Mouse (Mus musculus) right cerebral cortex, postnatal 14 days (tissue): ENCODE data around the gene Cops7a.
A peak's percentile ranks its signal among the peaks of the same experiment; 100 is the strongest.

Experiments
- DNase-seq: peaks from one replicate; pipeline ENCODE4 v3.0.0; 2022

The Cops7a gene

GRCm38 (mm10) chr6:124955212-124955611, 10.1 kb downstream of the Cops7a start:
- DNase-seq = no peak

- no peak for DNase-seq
Measured at GRCm38 (mm10) chr6:124953991-124954715, 11.2 kb downstream of the Cops7a start.

- no peak for DNase-seq
Measured at GRCm38 (mm10) chr6:124943526-124943925, 21.8 kb downstream of the Cops7a start.

GRCm38 (mm10) chr6:124941679-124942078, 23.7 kb downstream of the Cops7a start:
- no peak for DNase-seq

- DNase-seq = no peak
Measured at GRCm38 (mm10) chr6:124938554-124938953, 26.8 kb downstream of the Cops7a start.

- DNase-seq = no peak
Measured at GRCm38 (mm10) chr6:124937493-124937892, 27.8 kb downstream of the Cops7a start.

- DNase-seq = no peak
Measured at GRCm38 (mm10) chr6:124936681-124937080, 28.7 kb downstream of the Cops7a start.

GRCm38 (mm10) chr6:124934670-124935069, 30.7 kb downstream of the Cops7a start:
- no peak for DNase-seq

GRCm38 (mm10) chr6:124933127-124933526, 32.2 kb downstream of the Cops7a start:
- no peak for DNase-seq

- no peak for DNase-seq
Measured at GRCm38 (mm10) chr6:124932314-124932695, 33.0 kb downstream of the Cops7a start.

GRCm38 (mm10) chr6:124931525-124932313, 33.6 kb downstream of the Cops7a start:
- DNase-seq = peak; percentile 65

GRCm38 (mm10) chr6:124930754-124931524, 34.4 kb downstream of the Cops7a start, which contains the start of gene Mlf2:
Gene Mlf2 (plus strand): TSS chr6:124931386.
- peak; percentile 99 for DNase-seq

GRCm38 (mm10) chr6:124930231-124930630, 35.1 kb downstream of the Cops7a start:
- DNase-seq = no peak

- no peak for DNase-seq
Measured at GRCm38 (mm10) chr6:124925941-124926340, 39.4 kb downstream of the Cops7a start.

GRCm38 (mm10) chr6:124925173-124925793, 40.1 kb downstream of the Cops7a start:
- no peak for DNase-seq

GRCm38 (mm10) chr6:124921539-124921938, 43.8 kb downstream of the Cops7a start:
- no peak for DNase-seq

GRCm38 (mm10) chr6:124920318-124921085, 44.8 kb downstream of the Cops7a start:
- no peak for DNase-seq

GRCm38 (mm10) chr6:124919695-124920317, 45.5 kb downstream of the Cops7a start, which contains the start of gene Ptms:
Gene Ptms (minus strand): TSS chr6:124920103.
- DNase-seq = peak; percentile 90

- no peak for DNase-seq
Measured at GRCm38 (mm10) chr6:124918890-124919627, 46.3 kb downstream of the Cops7a start.

GRCm38 (mm10) chr6:124918331-124918690, 47.0 kb downstream of the Cops7a start:
- DNase-seq = no peak
